Mouse (Mus musculus): ENCODE data around the gene Vmn1r179. TPM values are rescaled to one million over a fixed set of nuclear protein-coding genes. Genes with fewer than 3 reads are reported as not detected.

The Vmn1r179 gene
- not detected in 2 replicates for total RNA-seq (2012; rRNA removed)
- not detected for polyA plus RNA-seq (2012; ENCODE audit: insufficient read depth in 1 of 2, insufficient read length in 2 of 2, low read depth in 1 of 2, low replicate concordance in 2 of 2, missing spikeins in 1 of 2)

GRCm38 (mm10) chr7:23926678-23927077, at the start of gene Vmn1r179:
Gene Vmn1r179 (plus strand): TSS chr7:23926978.
- H3K27me3 ChIP-seq (ENCODE audit: control insufficient read depth in 1 of 2, insufficient read depth in 2 of 2, low read length in 2 of 2): no peaks in the 10 kb centered on the region
- no peaks in the 10 kb centered on the region for H3K4me1 ChIP-seq (ENCODE audit: control insufficient read depth in 1 of 2, insufficient read depth in 2 of 2, low read length in 2 of 2)

GRCm38 (mm10) chr7:23891709-23892108, 35.1 kb upstream of the Vmn1r179 start, which contains the start of gene Vmn1r178:
Gene Vmn1r178 (plus strand): TSS chr7:23892009.
- Histone ChIP-seq H3K27me3 (ENCODE audit: control insufficient read depth in 1 of 2, insufficient read depth in 2 of 2, low read length in 2 of 2) (no peaks in the 10 kb centered on the region), H3K36me3 (ENCODE audit: control insufficient read depth in 1 of 2, insufficient read depth in 2 of 2, low read length in 2 of 2) (no peaks in the 10 kb centered on the region), H3K9me3 (replicated peaks; ENCODE audit: insufficient read depth, low read length) (no peaks in the 10 kb centered on the region), H3K9ac (ENCODE audit: control insufficient read depth, low read depth, low read length, poor library complexity, severe bottlenecking) (no peak within 1 kb of the TSS), H3K4me1 (ENCODE audit: control insufficient read depth in 1 of 2, insufficient read depth in 2 of 2, low read length in 2 of 2) (no peaks in the 10 kb centered on the region), H3K79me2 (ENCODE audit: control insufficient read depth, insufficient read depth, low read length, poor library complexity) (no peaks in the 10 kb centered on the region), H3K4me3 (ENCODE audit: control insufficient read depth in 1 of 2, insufficient read depth in 1 of 2, low read depth in 2 of 2, low read length in 2 of 2) (no peak within 1 kb of the TSS), H3K27ac (ENCODE audit: control insufficient read depth, low read depth, low read length) (no peak within 1 kb of the TSS)
- no peak for DNase-seq (ENCODE audit: low read depth, low spot score)
- TF ChIP-seq HCFC1 (IDR thresholded peaks at IDR 0.05; ENCODE audit: low read depth, low read length) (no peak), CTCF (IDR thresholded peaks at IDR 0.05 in 2 of 3, conservative IDR thresholded peaks at IDR 0.05 in 1 of 3; ENCODE audit: control insufficient read depth in 1 of 3, insufficient read depth in 1 of 3, low read depth in 2 of 3, low read length in 3 of 3, poor library complexity in 1 of 3, severe bottlenecking in 1 of 3) (no peak), MAZ (IDR thresholded peaks at IDR 0.05; ENCODE audit: low read depth, low read length) (no peak), JUND (IDR thresholded peaks at IDR 0.05; ENCODE audit: low read depth, low read length) (no peak), POLR2AphosphoS5 (IDR thresholded peaks at IDR 0.05; ENCODE audit: borderline replicate concordance, low read depth, low read length) (no peak), BHLHE40 (IDR thresholded peaks at IDR 0.05; ENCODE audit: borderline replicate concordance, low read depth, low read length) (no peak), MXI1 (IDR thresholded peaks at IDR 0.05; ENCODE audit: low read depth, low read length) (no peak), ZC3H11A (IDR thresholded peaks at IDR 0.05; ENCODE audit: low read depth, low read length) (no peak), EP300 (IDR thresholded peaks at IDR 0.05; ENCODE audit: low read depth in 1 of 2, low read length in 2 of 2) (no peak), CHD1 (IDR thresholded peaks at IDR 0.05; ENCODE audit: low read depth, low read length) (no peak), MAX (IDR thresholded peaks at IDR 0.05; ENCODE audit: low read length) (no peak)

More at GRCm38 (mm10) chr7:23926678-23927077, at the start of gene Vmn1r179:
- Histone ChIP-seq H3K4me3 (ENCODE audit: control insufficient read depth in 1 of 2, insufficient read depth in 1 of 2, low read depth in 2 of 2, low read length in 2 of 2) (no peak within 1 kb of the TSS), H3K36me3 (ENCODE audit: control insufficient read depth in 1 of 2, insufficient read depth in 2 of 2, low read length in 2 of 2) (no peaks in the 10 kb centered on the region), H3K79me2 (ENCODE audit: control insufficient read depth, insufficient read depth, low read length, poor library complexity) (no peaks in the 10 kb centered on the region), H3K9me3 (replicated peaks; ENCODE audit: insufficient read depth, low read length) (no peaks in the 10 kb centered on the region), H3K27ac (ENCODE audit: control insufficient read depth, low read depth, low read length) (no peak within 1 kb of the TSS), H3K9ac (ENCODE audit: control insufficient read depth, low read depth, low read length, poor library complexity, severe bottlenecking) (no peak within 1 kb of the TSS)
- TF ChIP-seq CHD1 (IDR thresholded peaks at IDR 0.05; ENCODE audit: low read depth, low read length) (no peak), GABPA (IDR thresholded peaks at IDR 0.05; ENCODE audit: low read depth, low read length) (no peak), USF1 (IDR thresholded peaks at IDR 0.05; ENCODE audit: low read depth, low read length) (no peak), USF2 (IDR thresholded peaks at IDR 0.05; ENCODE audit: borderline replicate concordance in 1 of 2, insufficient read depth in 1 of 2, low read depth in 1 of 2, low read length in 2 of 2) (no peak)
- no peak for DNase-seq (ENCODE audit: low read depth, low spot score)

GRCm38 (mm10) chr7:23950332-23950731, 23.6 kb downstream of the Vmn1r179 start, which contains the start of gene Vmn1r180:
Gene Vmn1r180 (plus strand): TSS chr7:23950632.
- TF ChIP-seq USF2 (IDR thresholded peaks at IDR 0.05; ENCODE audit: borderline replicate concordance in 1 of 2, insufficient read depth in 1 of 2, low read depth in 1 of 2, low read length in 2 of 2) (no peak), JUND (IDR thresholded peaks at IDR 0.05; ENCODE audit: low read depth, low read length) (no peak)
- Histone ChIP-seq H3K9ac (ENCODE audit: control insufficient read depth, low read depth, low read length, poor library complexity, severe bottlenecking) (no peak within 1 kb of the TSS), H3K4me3 (ENCODE audit: control insufficient read depth in 1 of 2, insufficient read depth in 1 of 2, low read depth in 2 of 2, low read length in 2 of 2) (no peak within 1 kb of the TSS), H3K79me2 (ENCODE audit: control insufficient read depth, insufficient read depth, low read length, poor library complexity) (no peaks in the 10 kb centered on the region), H3K27me3 (ENCODE audit: control insufficient read depth in 1 of 2, insufficient read depth in 2 of 2, low read length in 2 of 2) (no peaks in the 10 kb centered on the region), H3K9me3 (replicated peaks; ENCODE audit: insufficient read depth, low read length) (no peaks in the 10 kb centered on the region), H3K27ac (ENCODE audit: control insufficient read depth, low read depth, low read length) (no peak within 1 kb of the TSS), H3K4me1 (ENCODE audit: control insufficient read depth in 1 of 2, insufficient read depth in 2 of 2, low read length in 2 of 2) (no peaks in the 10 kb centered on the region), H3K36me3 (ENCODE audit: control insufficient read depth in 1 of 2, insufficient read depth in 2 of 2, low read length in 2 of 2) (no peaks in the 10 kb centered on the region)
- no peak for DNase-seq (ENCODE audit: low read depth, low spot score)
